Mouse (Mus musculus): Measurements from ENCODE around the gene Galnt6.

- TF ChIP-seq EP300 (IDR thresholded peaks at IDR 0.05; ENCODE audit: low read depth) (no peak), CTCF (IDR thresholded peaks at IDR 0.05; ENCODE audit: low read depth) (no peak)
These were observed 43.9 kb downstream of the Galnt6 start for GRCm38 (mm10) chr15:100685255-100685654.

Data from liver, postnatal 0 days (tissue).